Mouse (Mus musculus): Measurements from ENCODE around the gene Zbtb20. TPM values are rescaled to one million over a fixed set of nuclear protein-coding genes. Genes with fewer than 3 reads are reported as not detected.

Gene Zbtb20
- polyA plus RNA-seq, 1 experiment from 2014 or later: 24.5 TPM

GRCm38 (mm10) chr16:43302171-43302570, 426.5 kb downstream of the Zbtb20 start:
- no peak overlapping the region for H3K27ac ChIP-seq (replicated peaks)
- no peaks in the 10 kb centered on the region for H3K36me3 ChIP-seq
- no peaks in the 10 kb centered on the region for H3K9me3 ChIP-seq (replicated peaks)
- 82% methylated on average over 2 of the region's 2 CpGs for WGBS
- no peaks in the 10 kb centered on the region for H3K27me3 ChIP-seq (ENCODE audit: low read depth, poor library complexity, severe bottlenecking)
- no peak overlapping the region for H3K4me3 ChIP-seq
- DNase-seq (ENCODE audit: low spot score): no peak
- peaks cover 16% of the 10 kb centered on the region for H3K4me1 ChIP-seq

GRCm38 (mm10) chr16:43303245-43304197, 427.8 kb downstream of the Zbtb20 start:
- WGBS: 69% methylated on average over 9 of the region's 9 CpGs
- H3K9me3 ChIP-seq (replicated peaks): no peaks in the 10 kb centered on the region
- no peak overlapping the region for H3K4me3 ChIP-seq
- no peaks in the 10 kb centered on the region for H3K27me3 ChIP-seq (ENCODE audit: low read depth, poor library complexity, severe bottlenecking)
- H3K36me3 ChIP-seq: no peaks in the 10 kb centered on the region
- H3K4me1 ChIP-seq: peaks cover 16% of the 10 kb centered on the region
- H3K27ac ChIP-seq (replicated peaks): no peak overlapping the region
- no peak for DNase-seq (ENCODE audit: low spot score)

GRCm38 (mm10) chr16:43309968-43310431, 434.3 kb downstream of the Zbtb20 start:
- Histone ChIP-seq H3K4me1 (peaks cover 36% of the 10 kb centered on the region), H3K27ac (replicated peaks) (peak overlapping the region; percentile 83), H3K36me3 (no peaks in the 10 kb centered on the region), H3K27me3 (ENCODE audit: low read depth, poor library complexity, severe bottlenecking) (no peaks in the 10 kb centered on the region), H3K9me3 (replicated peaks) (no peaks in the 10 kb centered on the region), H3K4me3 (no peak overlapping the region)
- peak; percentile 53 for DNase-seq (ENCODE audit: low spot score)
- WGBS: 24% methylated on average over 4 of the region's 4 CpGs

- Histone ChIP-seq H3K4me1 (no peaks in the 10 kb centered on the region), H3K9me3 (replicated peaks) (no peaks in the 10 kb centered on the region), H3K36me3 (no peaks in the 10 kb centered on the region), H3K4me3 (no peak overlapping the region), H3K27ac (replicated peaks) (no peak overlapping the region), H3K27me3 (ENCODE audit: low read depth, poor library complexity, severe bottlenecking) (no peaks in the 10 kb centered on the region)
- 92% methylated on average over 3 of the region's 3 CpGs for WGBS
- DNase-seq (ENCODE audit: low spot score): no peak
Measured at GRCm38 (mm10) chr16:43324009-43324408, 448.3 kb downstream of the Zbtb20 start.

GRCm38 (mm10) chr16:43328221-43328620, 452.5 kb downstream of the Zbtb20 start:
- 83% methylated on average over 1 of the region's 1 CpGs for WGBS
- peaks cover 3% of the 10 kb centered on the region; the same call in 1 of the 2 replicates for H3K4me1 ChIP-seq
- H3K36me3 ChIP-seq: no peaks in the 10 kb centered on the region
- DNase-seq (ENCODE audit: low spot score): no peak
- no peak overlapping the region for H3K4me3 ChIP-seq
- H3K27ac ChIP-seq (replicated peaks): no peak overlapping the region
- H3K27me3 ChIP-seq (ENCODE audit: low read depth, poor library complexity, severe bottlenecking): no peaks in the 10 kb centered on the region
- H3K9me3 ChIP-seq (replicated peaks): no peaks in the 10 kb centered on the region

- Histone ChIP-seq H3K27me3 (ENCODE audit: low read depth, poor library complexity, severe bottlenecking) (no peaks in the 10 kb centered on the region), H3K4me3 (no peak overlapping the region), H3K9me3 (replicated peaks) (no peaks in the 10 kb centered on the region), H3K27ac (replicated peaks) (no peak overlapping the region), H3K4me1 (peaks cover 16% of the 10 kb centered on the region), H3K36me3 (no peaks in the 10 kb centered on the region)
- no peak for DNase-seq (ENCODE audit: low spot score)
- 91% methylated on average over 3 of the region's 3 CpGs for WGBS
Measured at GRCm38 (mm10) chr16:43330206-43330605, 454.5 kb downstream of the Zbtb20 start.

- Histone ChIP-seq H3K4me1 (peaks cover 18% of the 10 kb centered on the region), H3K9me3 (replicated peaks) (no peaks in the 10 kb centered on the region), H3K27ac (replicated peaks) (no peak overlapping the region), H3K36me3 (no peaks in the 10 kb centered on the region), H3K4me3 (no peak overlapping the region), H3K27me3 (ENCODE audit: low read depth, poor library complexity, severe bottlenecking) (no peaks in the 10 kb centered on the region)
- DNase-seq (ENCODE audit: low spot score): no peak
- WGBS: 88% methylated on average over 3 of the region's 3 CpGs
Measured at GRCm38 (mm10) chr16:43331440-43331839, 455.8 kb downstream of the Zbtb20 start.

GRCm38 (mm10) chr16:43332734-43333133, 457.1 kb downstream of the Zbtb20 start:
- 53% methylated on average over 2 of the region's 2 CpGs for WGBS
- Histone ChIP-seq H3K4me3 (no peak overlapping the region), H3K27ac (replicated peaks) (no peak overlapping the region), H3K27me3 (ENCODE audit: low read depth, poor library complexity, severe bottlenecking) (no peaks in the 10 kb centered on the region), H3K4me1 (peaks cover 18% of the 10 kb centered on the region), H3K9me3 (replicated peaks) (no peaks in the 10 kb centered on the region), H3K36me3 (no peaks in the 10 kb centered on the region)
- no peak for DNase-seq (ENCODE audit: low spot score)

GRCm38 (mm10) chr16:43333265-43333664, 457.6 kb downstream of the Zbtb20 start:
- Histone ChIP-seq H3K4me1 (peaks cover 18% of the 10 kb centered on the region), H3K36me3 (no peaks in the 10 kb centered on the region), H3K4me3 (no peak overlapping the region), H3K27me3 (ENCODE audit: low read depth, poor library complexity, severe bottlenecking) (no peaks in the 10 kb centered on the region), H3K27ac (replicated peaks) (no peak overlapping the region), H3K9me3 (replicated peaks) (no peaks in the 10 kb centered on the region)
- DNase-seq (ENCODE audit: low spot score): no peak
- WGBS: 87% methylated on average over 1 of the region's 1 CpGs

GRCm38 (mm10) chr16:43334411-43335150, 458.9 kb downstream of the Zbtb20 start:
- Histone ChIP-seq H3K27me3 (ENCODE audit: low read depth, poor library complexity, severe bottlenecking) (no peaks in the 10 kb centered on the region), H3K4me3 (no peak overlapping the region), H3K27ac (replicated peaks) (peak overlapping the region; percentile 49), H3K36me3 (no peaks in the 10 kb centered on the region), H3K4me1 (peaks cover 18% of the 10 kb centered on the region), H3K9me3 (replicated peaks) (no peaks in the 10 kb centered on the region)
- no peak for DNase-seq (ENCODE audit: low spot score)
- WGBS: 54% methylated on average over 11 of the region's 11 CpGs

GRCm38 (mm10) chr16:43335151-43335823, 459.6 kb downstream of the Zbtb20 start:
- no peak overlapping the region for H3K4me3 ChIP-seq
- 0 out of 2 replicates have a peak overlapping the region, but pooled peaks have one; percentile 49 for H3K27ac ChIP-seq (replicated peaks)
- no peaks in the 10 kb centered on the region for H3K27me3 ChIP-seq (ENCODE audit: low read depth, poor library complexity, severe bottlenecking)
- H3K4me1 ChIP-seq: peaks cover 18% of the 10 kb centered on the region
- no peak for DNase-seq (ENCODE audit: low spot score)
- no peaks in the 10 kb centered on the region for H3K36me3 ChIP-seq
- H3K9me3 ChIP-seq (replicated peaks): no peaks in the 10 kb centered on the region
- WGBS: 77% methylated on average over 8 of the region's 8 CpGs

GRCm38 (mm10) chr16:43335824-43336215, 460.1 kb downstream of the Zbtb20 start:
- no peak overlapping the region for H3K27ac ChIP-seq (replicated peaks)
- no peak for DNase-seq (ENCODE audit: low spot score)
- no peaks in the 10 kb centered on the region for H3K36me3 ChIP-seq
- 92% methylated on average over 4 of the region's 4 CpGs for WGBS
- no peaks in the 10 kb centered on the region for H3K27me3 ChIP-seq (ENCODE audit: low read depth, poor library complexity, severe bottlenecking)
- H3K4me3 ChIP-seq: no peak overlapping the region
- H3K4me1 ChIP-seq: peaks cover 18% of the 10 kb centered on the region
- no peaks in the 10 kb centered on the region for H3K9me3 ChIP-seq (replicated peaks)
